Mouse (Mus musculus) forebrain, postnatal 0 days (tissue): ENCODE measurements around the gene Serpine2. TPM values are rescaled to one million over a fixed set of nuclear protein-coding genes. Genes with fewer than 3 reads are reported as not detected.

Source experiments
- ATAC-seq: fragments of 200-750 bp; cut with Nextera tagmentation; 2 replicates; pipeline ENCODE4 v1.8.0; 2017; ENCODE audit warnings: mild to moderate bottlenecking, moderate library complexity
- DNase-seq: peaks from one replicate; pipeline ENCODE4 v3.0.0-alpha.2; 2015
- H3K27ac ChIP-seq: fragments of 300-500 bp; sonication (generic); 2 replicates; pipeline ENCODE4 v1.5.1; 2014; ENCODE audit warnings: low read depth, mild to moderate bottlenecking, antibody characterized with exemption, low read length, moderate library complexity, mixed read lengths
- H3K27me3 ChIP-seq: fragments of 300-500 bp; sonication (generic); 2 replicates; pipeline ENCODE4 v1.6.1; 2014; ENCODE audit warnings: mild to moderate bottlenecking, low read length, mixed read lengths; ENCODE audit not compliant: insufficient read depth
- H3K36me3 ChIP-seq: fragments of 300-500 bp; sonication (generic); 2 replicates; pipeline ENCODE4 v1.6.1; 2014; ENCODE audit warnings: mild to moderate bottlenecking, moderate library complexity; ENCODE audit not compliant: insufficient read depth
- H3K4me1 ChIP-seq: fragments of 300-500 bp; sonication (generic); 2 replicates; pipeline ENCODE4 v1.6.1; 2014; ENCODE audit warnings: antibody characterized with exemption; ENCODE audit not compliant: insufficient read depth
- H3K4me2 ChIP-seq: fragments of 300-500 bp; sonication (generic); 2 replicates; pipeline ENCODE4 v1.6.1; 2014; ENCODE audit warnings: low read depth, mild to moderate bottlenecking, moderate library complexity
- H3K4me3 ChIP-seq: fragments of 300-500 bp; sonication (generic); 2 replicates; pipeline ENCODE4 v1.5.1; 2014; ENCODE audit warnings: low read depth, low read length, mixed read lengths
- H3K9ac ChIP-seq: fragments of 300-500 bp; sonication (generic); 2 replicates; pipeline ENCODE4 v1.6.1; 2014; ENCODE audit warnings: mild to moderate bottlenecking
- H3K9me3 ChIP-seq: fragments of 300-500 bp; sonication (generic); 2 replicates; pipeline ENCODE4 v1.6.1; 2016; ENCODE audit warnings: low read length
- CTCF ChIP-seq: sonication (generic); IDR thresholded peaks from 2 replicates; pipeline ENCODE4 v1.5.1; 2016; ENCODE audit warnings: antibody characterized with exemption, control low read depth, low read depth
- WGBS: fragments of 180-500 bp; shearing (Covaris S2); extraction: QIAGEN DNeasy Blood & Tissue Kit; methylation state at CpG from one replicate; pipeline ENCODE4 v1.1.7; 2014; 5-methylcytosine and 5-hydroxymethylcytosine counted together
- polyA plus RNA-seq: library from polyadenylated mRNA; unstranded; fragments of >200 nt; fragmentation: Nextera tagmentation; extraction: Ambion mirVana; gene quantifications from 2 replicates; pipeline ENCODE4 v1.2.1, GENCODE M21; 2015
- total RNA-seq: library from RNA; depleted of rRNA; stranded (reverse); fragments of >200 nt; gene quantifications from 2 replicates; pipeline ENCODE4 v1.2.3, GENCODE M21; 2014

Gene Serpine2
- total and polyA plus RNA-seq, 2 experiments from 2014 or later: 138 to 210 TPM

DNA sequence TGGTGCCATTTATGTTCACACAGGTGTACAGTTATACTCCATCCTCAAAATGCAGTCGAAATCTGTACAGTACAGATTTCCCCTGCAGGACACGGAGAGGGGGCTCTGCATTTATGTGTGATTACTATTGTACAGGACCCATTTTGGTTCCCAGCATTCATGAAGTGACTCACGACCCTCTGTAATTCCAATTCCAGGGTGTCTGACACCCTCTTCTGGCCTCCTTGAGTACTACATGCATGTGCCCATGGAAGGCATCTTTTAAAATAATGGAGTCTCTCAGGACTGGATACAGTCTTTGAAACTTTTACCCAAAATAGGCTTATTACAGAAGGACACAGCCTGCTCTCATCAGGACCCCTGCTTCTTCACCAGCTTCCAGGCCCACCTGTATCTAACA is 78.5 kb downstream of the Serpine2 start:
- 81% methylated on average over 3 of the region's 3 CpGs for WGBS
- H3K27me3 ChIP-seq: no peaks in the 10 kb centered on the region
- peak; percentile 41; the same call in 1 of the 2 replicates for TF ChIP-seq CTCF
- ATAC-seq: no peak
- H3K4me1 ChIP-seq: no peaks in the 10 kb centered on the region
- no peak overlapping the region for H3K4me2 ChIP-seq
- no peak overlapping the region for H3K27ac ChIP-seq
- H3K9me3 ChIP-seq: no peaks in the 10 kb centered on the region
- no peak overlapping the region for H3K9ac ChIP-seq
- no peak for DNase-seq
- no peak overlapping the region for H3K4me3 ChIP-seq
- H3K36me3 ChIP-seq: peaks cover 41% of the 10 kb centered on the region

DNA sequence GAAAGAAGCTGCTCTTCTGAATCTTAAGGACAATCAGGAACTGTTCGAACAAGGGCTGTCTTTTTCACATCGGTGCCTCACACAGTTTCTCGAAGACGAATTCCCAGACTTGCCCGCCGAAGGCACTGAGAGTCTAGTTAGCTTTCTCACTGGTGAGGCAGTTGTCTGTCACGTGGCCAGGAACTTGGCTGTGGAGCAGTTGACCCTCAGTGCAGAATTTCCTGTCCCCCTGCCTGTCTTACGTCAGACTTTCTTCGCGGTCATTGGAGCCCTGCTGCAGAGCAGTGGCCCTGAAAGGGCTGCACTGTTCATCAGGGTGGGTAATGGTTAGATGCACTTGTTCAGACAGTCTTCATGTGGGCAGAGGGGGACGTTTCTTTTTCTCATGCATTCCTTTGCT is 83.0 kb downstream of the Serpine2 start:
- no peaks in the 10 kb centered on the region for H3K27me3 ChIP-seq
- WGBS: 86% methylated on average over 11 of the region's 11 CpGs
- H3K4me2 ChIP-seq: no peak overlapping the region
- no peaks in the 10 kb centered on the region for H3K9me3 ChIP-seq
- peaks cover 34% of the 10 kb centered on the region for H3K36me3 ChIP-seq
- no peak for DNase-seq
- H3K27ac ChIP-seq: no peak overlapping the region
- TF ChIP-seq CTCF: no peak
- H3K9ac ChIP-seq: no peak overlapping the region
- H3K4me1 ChIP-seq: 0 out of 2 replicates have a peak, but pooled peaks cover 5% of the 10 kb centered on the region
- no peak overlapping the region for H3K4me3 ChIP-seq
- ATAC-seq: no peak

DNA sequence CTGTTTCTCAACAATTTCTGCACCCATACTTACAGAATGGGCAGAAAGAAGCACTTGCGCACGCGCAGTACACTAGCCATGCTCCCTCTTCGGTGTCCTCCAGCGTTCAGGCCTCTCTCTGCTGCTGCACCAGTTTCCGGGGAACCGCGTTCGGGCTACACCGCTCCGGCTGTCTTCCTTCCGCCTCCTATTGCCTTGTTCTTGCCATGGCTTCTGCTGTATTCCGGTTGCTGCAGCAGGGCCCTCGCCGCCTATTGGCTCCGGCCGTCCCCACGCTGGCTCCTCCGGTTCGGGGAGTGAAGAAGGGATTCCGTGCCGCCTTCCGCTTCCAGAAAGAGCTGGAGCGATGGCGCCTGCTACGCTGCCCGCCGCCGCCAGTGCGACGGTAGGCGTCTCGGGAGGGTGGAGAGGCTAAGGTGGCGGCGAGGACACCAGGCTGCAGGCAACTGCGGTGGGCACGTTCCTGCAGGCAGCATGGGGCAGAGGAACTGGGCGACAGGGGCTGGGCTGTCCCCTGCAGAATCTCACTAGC is 85.0 kb downstream of the Serpine2 start, which contains the start of the genes Mrpl44 and Wdfy1:
Mrpl44 (plus strand) TSS at position 92 of the 532 bp plus-strand sequence.
Wdfy1 (minus strand) TSS at position 217 of the 532 bp plus-strand sequence.
- DNase-seq (peak; percentile 98), ATAC-seq (peak; percentile 100)
- Histone ChIP-seq H3K9me3 (no peaks in the 10 kb centered on the region), H3K9ac (peak within 1 kb of the TSS; percentile 95), H3K27ac (peak within 1 kb of the TSS; percentile 95), H3K27me3 (no peaks in the 10 kb centered on the region), H3K4me3 (peak within 1 kb of the TSS; percentile 96), H3K4me1 (0 out of 2 replicates have a peak, but pooled peaks cover 5% of the 10 kb centered on the region), H3K36me3 (peaks cover 14% of the 10 kb centered on the region), H3K4me2 (peak within 1 kb of the TSS; percentile 64)
- WGBS: under 1% methylated on average over 38 of the region's 38 CpGs
- peak; percentile 56 for TF ChIP-seq CTCF

DNA sequence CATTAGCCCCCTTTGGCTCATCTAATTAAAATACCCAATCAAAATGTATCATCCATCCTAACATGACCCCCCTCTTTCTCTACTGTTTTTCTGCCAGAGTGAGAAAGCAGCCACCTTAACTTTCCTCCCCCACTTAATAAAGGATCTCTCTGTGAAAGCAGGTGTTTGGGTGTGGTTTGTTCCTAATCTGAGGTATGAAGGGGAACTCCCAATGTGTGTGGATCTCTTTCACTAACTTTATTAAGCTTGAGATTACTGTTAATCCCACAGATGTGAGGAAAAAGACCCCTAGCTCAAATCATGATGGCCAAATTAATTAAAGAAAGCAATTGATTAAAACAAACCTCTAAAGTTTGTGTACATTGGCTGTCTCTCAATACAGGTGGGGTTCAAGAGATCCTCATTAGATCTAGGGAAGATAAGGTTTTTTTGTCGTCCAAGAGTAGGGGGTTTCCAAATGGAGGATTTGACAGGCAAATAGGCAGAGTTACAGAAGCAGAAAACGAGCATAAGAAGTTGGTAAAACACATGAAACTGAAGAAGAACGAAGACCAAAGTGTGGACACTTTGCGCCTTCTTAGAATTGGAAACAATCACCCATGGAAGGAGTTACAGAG is 86.7 kb downstream of the Serpine2 start:
- Histone ChIP-seq H3K4me1 (0 out of 2 replicates have a peak, but pooled peaks cover 5% of the 10 kb centered on the region), H3K27me3 (no peaks in the 10 kb centered on the region), H3K4me3 (no peak overlapping the region), H3K9ac (no peak overlapping the region), H3K27ac (no peak overlapping the region), H3K36me3 (peaks cover 8% of the 10 kb centered on the region), H3K4me2 (no peak overlapping the region), H3K9me3 (no peaks in the 10 kb centered on the region)
- TF ChIP-seq CTCF: no peak
- DNase-seq (no peak), ATAC-seq (no peak)
- 81% methylated on average over 4 of the region's 4 CpGs for WGBS

DNA sequence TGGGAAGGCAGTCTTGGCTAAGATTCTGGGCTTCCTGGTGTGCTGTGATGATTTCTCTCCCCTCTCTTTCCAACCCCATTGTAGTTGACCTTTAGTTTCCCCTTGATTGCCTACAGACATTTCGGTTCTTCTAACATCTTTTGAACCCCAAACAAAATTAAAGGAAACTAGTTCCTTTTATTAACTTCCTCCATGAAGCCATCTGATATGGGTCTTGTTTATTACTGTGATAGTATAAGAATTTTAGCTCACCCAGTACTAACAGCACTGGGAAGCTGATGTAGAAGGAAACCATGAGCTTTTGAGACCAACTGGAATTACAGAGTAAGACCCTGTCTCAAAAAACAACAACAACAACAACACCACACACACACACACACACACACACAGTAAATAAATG is 92.7 kb downstream of the Serpine2 start:
- Histone ChIP-seq H3K4me3 (no peak overlapping the region), H3K9me3 (no peaks in the 10 kb centered on the region), H3K4me2 (no peak overlapping the region), H3K9ac (no peak overlapping the region), H3K27me3 (no peaks in the 10 kb centered on the region), H3K27ac (no peak overlapping the region), H3K4me1 (no peaks in the 10 kb centered on the region), H3K36me3 (no peaks in the 10 kb centered on the region)
- WGBS: 58% methylated on average over 1 of the region's 1 CpGs
- TF ChIP-seq CTCF: no peak
- no peak for DNase-seq
- no peak for ATAC-seq

DNA sequence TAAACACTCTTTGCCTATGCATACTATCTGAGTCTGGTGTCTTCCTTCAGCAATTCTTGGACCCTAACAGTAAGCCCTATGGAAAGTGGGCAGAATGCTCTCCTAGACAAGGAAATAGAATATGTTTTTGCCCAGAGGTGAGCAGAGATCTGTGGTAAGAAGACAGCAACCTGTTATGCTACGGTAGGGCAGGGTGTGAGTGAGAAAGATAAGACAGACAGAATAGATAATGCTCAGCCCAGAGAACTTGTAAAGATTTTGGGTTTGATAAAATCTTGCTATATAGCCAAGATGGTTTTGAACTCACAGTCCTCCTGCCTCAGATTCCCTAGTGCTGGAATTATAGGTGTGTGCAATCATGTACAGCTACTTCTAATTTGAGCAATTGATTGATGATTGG is 96.5 kb downstream of the Serpine2 start:
- no peak overlapping the region for H3K9ac ChIP-seq
- H3K27me3 ChIP-seq: no peaks in the 10 kb centered on the region
- 93% methylated on average over 1 of the region's 1 CpGs for WGBS
- no peaks in the 10 kb centered on the region for H3K36me3 ChIP-seq
- no peak for ATAC-seq
- no peak for TF ChIP-seq CTCF
- H3K9me3 ChIP-seq: no peaks in the 10 kb centered on the region
- DNase-seq: no peak
- H3K27ac ChIP-seq: no peak overlapping the region
- no peak overlapping the region for H3K4me2 ChIP-seq
- peaks cover 18% of the 10 kb centered on the region for H3K4me1 ChIP-seq
- no peak overlapping the region for H3K4me3 ChIP-seq

DNA sequence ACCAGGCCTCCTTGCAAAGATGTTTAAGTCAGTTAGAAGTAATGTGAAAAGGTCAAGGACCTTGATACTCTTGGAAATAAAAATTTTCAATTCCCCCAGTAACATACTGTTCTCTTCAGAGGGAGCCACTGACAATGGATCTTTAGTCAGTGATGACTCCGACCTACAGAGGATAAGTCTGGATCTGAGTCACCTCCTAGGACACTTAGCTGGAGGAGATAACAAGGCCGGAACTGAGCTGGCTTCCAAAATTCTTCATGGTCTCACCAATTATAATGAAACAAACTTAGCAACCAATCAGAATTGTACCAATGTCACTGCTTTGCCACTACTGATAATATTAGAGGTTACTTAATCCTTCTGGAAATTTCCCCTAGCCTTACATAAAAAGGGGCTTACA is 96.9 kb downstream of the Serpine2 start:
- H3K4me3 ChIP-seq: no peak overlapping the region
- no peak for TF ChIP-seq CTCF
- DNase-seq: no peak
- no peak overlapping the region for H3K27ac ChIP-seq
- ATAC-seq: no peak
- no peaks in the 10 kb centered on the region for H3K9me3 ChIP-seq
- no peak overlapping the region for H3K9ac ChIP-seq
- H3K4me2 ChIP-seq: no peak overlapping the region
- WGBS: 91% methylated on average over 2 of the region's 2 CpGs
- no peaks in the 10 kb centered on the region for H3K27me3 ChIP-seq
- peaks cover 21% of the 10 kb centered on the region for H3K4me1 ChIP-seq
- no peaks in the 10 kb centered on the region for H3K36me3 ChIP-seq
